Mouse (Mus musculus) liver, adult 2 months (tissue): ENCODE results near the gene Ear10. TPM values are rescaled to one million over a fixed set of nuclear protein-coding genes. Genes with fewer than 3 reads are reported as not detected.
"Not testable (repeated sequence)": the region's sequence is repeated elsewhere in the genome, so short reads cannot be mapped to it uniquely, and the experiment has no call there.

Source experiments
- DNase-seq: peaks from one replicate; pipeline ENCODE4 v3.0.0-alpha.2; 2011; ENCODE audit warnings: low read depth, low spot score; ENCODE audit errors: extremely low read depth
- H3K27ac ChIP-seq: fragments of 200-500 bp; replicated peaks from 2 replicates; pipeline ENCODE4 v1.5.1; 2012; ENCODE audit warnings: low read depth, mild to moderate bottlenecking, control low read depth, inconsistent platforms, low read length; ENCODE audit not compliant: insufficient read depth
- H3K27me3 ChIP-seq: fragments of 200-500 bp; 2 replicates; pipeline ENCODE4 v1.6.1; 2012; ENCODE audit warnings: mild to moderate bottlenecking, moderate library complexity, low read length, inconsistent platforms; ENCODE audit not compliant: control insufficient read depth, insufficient read depth
- H3K36me3 ChIP-seq: fragments of 200-500 bp; 2 replicates; pipeline ENCODE4 v1.6.1; 2012; ENCODE audit warnings: low read length, inconsistent platforms; ENCODE audit not compliant: control insufficient read depth, insufficient read depth
- H3K4me1 ChIP-seq: fragments of 200-500 bp; 2 replicates; pipeline ENCODE4 v1.6.1; 2011; ENCODE audit warnings: low read length; ENCODE audit not compliant: control insufficient read depth, insufficient read depth
- H3K4me3 ChIP-seq: fragments of 200-500 bp; 2 replicates; pipeline ENCODE4 v1.5.1; 2011; ENCODE audit warnings: low read depth, mild to moderate bottlenecking, control low read depth, low read length, moderate library complexity; ENCODE audit not compliant: insufficient read depth
- H3K79me2 ChIP-seq: fragments of 200-500 bp; 2 replicates; pipeline ENCODE4 v1.6.1; 2012; ENCODE audit warnings: inconsistent platforms, mild to moderate bottlenecking, low read length, moderate library complexity; ENCODE audit not compliant: control insufficient read depth, insufficient read depth
- H3K9ac ChIP-seq: fragments of 200-500 bp; 2 replicates; pipeline ENCODE4 v1.6.1; 2012; ENCODE audit warnings: low read depth, mild to moderate bottlenecking, control low read depth, inconsistent platforms, low read length
- WGBS: fragments of 180-500 bp; shearing (Covaris S2); methylation state at CpG from one replicate; pipeline ENCODE4 v1.1.7; 2018; 5-methylcytosine and 5-hydroxymethylcytosine counted together
- polyA plus RNA-seq: library from polyadenylated mRNA; depleted of rRNA; stranded (reverse); fragments of >200 nt; gene quantifications from 2 replicates; pipeline ENCODE4 v1.2.3, GENCODE M21; 2012; rRNA removed
- total RNA-seq: library from RNA; depleted of rRNA; stranded (reverse); fragments of >200 nt; gene quantifications from 2 replicates; pipeline ENCODE4 v1.2.3, GENCODE M21; 2014; rRNA removed

Gene Ear10
- total and polyA plus RNA-seq, 2 experiments: not detected

- H3K27me3 ChIP-seq, DNase-seq, H3K27ac ChIP-seq, H3K4me3 ChIP-seq, H3K79me2 ChIP-seq, H3K4me1 ChIP-seq, H3K36me3 ChIP-seq, H3K9ac ChIP-seq: not testable (repeated sequence)
- 88% methylated on average over 3 of the region's 3 CpGs for WGBS
These were observed 48.5 kb downstream of the Ear10 start for GRCm38 (mm10) chr14:43874862-43875261.

Other genes with a start within 250 kb of the Ear10 start
- not detected in 2 replicates for gene Gm8165, start 246.4 kb downstream of the Ear10 start, total RNA-seq
- gene Gm8165, start 246.4 kb downstream of the Ear10 start, polyA plus RNA-seq: not detected in 2 replicates
- 0.09 and 0.13 TPM in 2 replicates for gene Gm7324, start 225.7 kb downstream of the Ear10 start, total RNA-seq
- not detected in 2 replicates for gene Gm7324, start 225.7 kb downstream of the Ear10 start, polyA plus RNA-seq
- gene Gm16506, start 196.1 kb downstream of the Ear10 start, total RNA-seq: not detected in 2 replicates
- gene Gm16506, start 196.1 kb downstream of the Ear10 start, polyA plus RNA-seq: not detected in 2 replicates
- not detected in 2 replicates for gene Gm6526, start 175.7 kb downstream of the Ear10 start, total RNA-seq
- gene Gm6526, start 175.7 kb downstream of the Ear10 start, polyA plus RNA-seq: not detected in 2 replicates
- not detected in 2 replicates for gene Gm8180, start 138.8 kb downstream of the Ear10 start, total RNA-seq
- not detected in 2 replicates for gene Gm8180, start 138.8 kb downstream of the Ear10 start, polyA plus RNA-seq
- not detected in 2 replicates for gene Ear1, start 48.0 kb downstream of the Ear10 start, total RNA-seq
- 0.17 TPM in 1 of 2 replicates, not detected in the other for gene Ear1, start 48.0 kb downstream of the Ear10 start, polyA plus RNA-seq
- 0.28 and 0.34 TPM in 2 replicates for gene Gm8113, start 1.8 kb upstream of the Ear10 start, total RNA-seq
- 0.11 and 0.21 TPM in 2 replicates for gene Gm8113, start 1.8 kb upstream of the Ear10 start, polyA plus RNA-seq
- gene Ang5, start 33.5 kb upstream of the Ear10 start, total RNA-seq: not detected in 2 replicates
- gene Ang5, start 33.5 kb upstream of the Ear10 start, polyA plus RNA-seq: not detected in 2 replicates
- gene Ang6, start 78.7 kb upstream of the Ear10 start, total RNA-seq: not detected in 2 replicates
- not detected in 2 replicates for gene Ang6, start 78.7 kb upstream of the Ear10 start, polyA plus RNA-seq
- 7.0 and 9.2 TPM in 2 replicates for gene Ear2, start 179.1 kb upstream of the Ear10 start, total RNA-seq
- 4.1 and 11.5 TPM in 2 replicates for gene Ear2, start 179.1 kb upstream of the Ear10 start, polyA plus RNA-seq
- not detected in 2 replicates for gene Gm3327, start 200.3 kb upstream of the Ear10 start, total RNA-seq
- gene Gm3327, start 200.3 kb upstream of the Ear10 start, polyA plus RNA-seq: not detected in 2 replicates